Comparison of ENCODE assay signal across 8 mouse cellular contexts in genomic region chr9:44093612-44094503, GRCm38 (mm10). TPM values are rescaled to one million over a fixed set of nuclear protein-coding genes. Genes with fewer than 3 reads are reported as not detected.
A peak's percentile ranks its signal among the peaks of the same experiment; 100 is the strongest.
DNase-seq lines count a peak whose midpoint lies in the region; ATAC-seq and TF ChIP-seq lines count a peak whose summit lies in the region.

No protein-coding gene starts in this region.

- no peaks in the 10 kb centered on the region for H3K9me3 ChIP-seq in CH12.LX (replicated peaks; ENCODE audit: low read length)
- H3K9me3 ChIP-seq in hindbrain, embryonic 11.5 days (ENCODE audit: control insufficient read depth, low read length), result no peaks in the 10 kb centered on the region

- H3K4me2 ChIP-seq in CH12.LX (ENCODE audit: insufficient read depth, low read depth, poor library complexity, severe bottlenecking), result no peak overlapping the region
- peak overlapping the region; percentile 17; the same call in 1 of the 2 replicates for H3K4me2 ChIP-seq in hindbrain, embryonic 11.5 days (replicated peaks; ENCODE audit: low read depth, low read length)

- peak; percentile 91 for TF ChIP-seq RAD21 in CH12.LX (IDR thresholded peaks at IDR 0.05; ENCODE audit: low read depth, low read length)

- in situ Hi-C loops in CH12.LX (cut with MboI; ENCODE audit: low pct_ligation_motif_present, low pct_unique_long_range_greater_than_20kb, low sequenced_read_pairs), result no loop called here

- peaks cover 8 to 36% of the 10 kb centered on the region in 2 experiments for H3K4me1 ChIP-seq in CH12.LX (ENCODE audit: control insufficient read depth in 1 of 2, insufficient read depth in 2 of 2)
- H3K4me1 ChIP-seq in hindbrain, embryonic 11.5 days (replicated peaks; ENCODE audit: control insufficient read depth, insufficient read depth, low read length), result 0 out of 2 replicates have a peak, but pooled peaks cover 4% of the 10 kb centered on the region

- H3K4me3 ChIP-seq in CH12.LX (replicated peaks in 1 of 3; ENCODE audit: low read depth in 2 of 3, low read length in 2 of 3, poor library complexity in 1 of 3), result no peak overlapping the region
- H3K4me3 ChIP-seq in hindbrain, embryonic 11.5 days (ENCODE audit: low read depth, low read length), result no peak overlapping the region

- H3K9ac ChIP-seq in CH12.LX (ENCODE audit: insufficient read depth, low read depth), result no peak overlapping the region
- H3K9ac ChIP-seq in hindbrain, embryonic 11.5 days (ENCODE audit: low read depth, low read length), result no peak overlapping the region

- dilution Hi-C loops in CH12.LX (cut with MboI; ENCODE audit: extremely low pct_ligation_motif_present, extremely low pct_unique_long_range_greater_than_20kb, low sequenced_read_pairs), result no loop called here

- TF ChIP-seq CTCF in CH12.LX (conservative IDR thresholded peaks at IDR 0.05 in 1 of 2, IDR thresholded peaks at IDR 0.05 in 1 of 2; ENCODE audit: low read depth in 2 of 2, low read length in 2 of 2), result peak; percentile 83 to 98

- H3K36me3 ChIP-seq in CH12.LX (replicated peaks in 1 of 2; ENCODE audit: control insufficient read depth in 1 of 2, insufficient read depth in 1 of 2, low read length in 1 of 2), result peaks cover 3 to 35% of the 10 kb centered on the region in 2 experiments
- H3K36me3 ChIP-seq in hindbrain, embryonic 11.5 days (ENCODE audit: control insufficient read depth, insufficient read depth, low read length), result 0 out of 2 replicates have a peak, but pooled peaks cover 2% of the 10 kb centered on the region

- ATAC-seq in hindbrain, embryonic 11.5 days (ENCODE audit: low FRiP score), result peak; percentile 68; the same call in 1 of the 2 replicates

- DNase-seq in CH12.LX (ENCODE audit: extremely low read depth), result peak; percentile 84
- DNase-seq in cerebellum, adult 11-12 months, result peak; percentile 90
- peak; percentile 66 for DNase-seq in forelimb bud, embryonic 11.5 days (ENCODE audit: low read depth, low spot score)
- peak; percentile 81 for DNase-seq in hindbrain, embryonic 11.5 days (ENCODE audit: low spot score)
- DNase-seq in layer of hippocampus, postnatal 25 days (ENCODE audit: extremely low spot score in 1 of 2, low spot score in 1 of 2), result peak; percentile 68 to 84
- DNase-seq in lung, postnatal 25 days (ENCODE audit: low spot score), result peak; percentile 74
- DNase-seq in retina, postnatal 1 day, result peak; percentile 82
- peak; percentile 91 for DNase-seq in thymus, postnatal 25 days

- no peaks in the 10 kb centered on the region for H3K27me3 ChIP-seq in CH12.LX (replicated peaks)
- H3K27me3 ChIP-seq in hindbrain, embryonic 11.5 days (ENCODE audit: control insufficient read depth, insufficient read depth, low read length), result no peaks in the 10 kb centered on the region

- 35% methylated on average over 24 of the region's 24 CpGs for WGBS in hindbrain, embryonic 11.5 days

- no peak for TF ChIP-seq POLR2A in CH12.LX (IDR thresholded peaks at IDR 0.05; ENCODE audit: low read depth, low read length)

- peak; percentile 34; the same call in 1 of the 2 replicates for TF ChIP-seq EP300 in CH12.LX (IDR thresholded peaks at IDR 0.05; ENCODE audit: low read length)

- no peak overlapping the region for H3K27ac ChIP-seq in CH12.LX (ENCODE audit: insufficient read depth, low read depth)
- H3K27ac ChIP-seq in hindbrain, embryonic 11.5 days (ENCODE audit: low read depth, low read length), result no peak overlapping the region

- no peaks in the 10 kb centered on the region for H3K79me2 ChIP-seq in CH12.LX (replicated peaks; ENCODE audit: control insufficient read depth, extremely low read depth, insufficient read depth, poor library complexity, severe bottlenecking)

TF ChIP-seq in CH12.LX, 34 proteins besides CTCF, POLR2A, EP300 and RAD21:
- TF ChIP-seq CHD1 (IDR thresholded peaks at IDR 0.05; ENCODE audit: low read depth, low read length) (no peak), MXI1 (IDR thresholded peaks at IDR 0.05; ENCODE audit: low read depth, low read length) (peak; percentile 33; the same call in 1 of the 2 replicates), MYC (IDR thresholded peaks at IDR 0.05; ENCODE audit: low read depth, low read length) (peak; percentile 43; the same call in 1 of the 2 replicates), ZC3H11A (IDR thresholded peaks at IDR 0.05; ENCODE audit: low read depth, low read length) (peak; percentile 70), MEF2A (IDR thresholded peaks at IDR 0.05; ENCODE audit: borderline replicate concordance, low read depth, low read length) (peak; percentile 74), ELF1 (IDR thresholded peaks at IDR 0.05; ENCODE audit: low read depth, low read length) (0 out of 2 replicates have a peak, but pooled peaks have one; percentile 41), GABPA (IDR thresholded peaks at IDR 0.05; ENCODE audit: insufficient replicate concordance, low read depth, low read length) (no peak), SIN3A (IDR thresholded peaks at IDR 0.05; ENCODE audit: low read length) (0 out of 2 replicates have a peak, but pooled peaks have one; percentile 3), SMC3 (IDR thresholded peaks at IDR 0.05; ENCODE audit: low read depth, low read length) (peak; percentile 96), TCF12 (IDR thresholded peaks at IDR 0.05; ENCODE audit: low read depth, low read length) (peak; percentile 88), BHLHE40 (IDR thresholded peaks at IDR 0.05; ENCODE audit: low read depth, low read length) (peak; percentile 42), ZNF384 (IDR thresholded peaks at IDR 0.05; ENCODE audit: low read depth, low read length) (peak; percentile 71), MAFK (IDR thresholded peaks at IDR 0.05; ENCODE audit: insufficient replicate concordance, low read length) (0 out of 2 replicates have a peak, but pooled peaks have one; percentile 21), JUN (IDR thresholded peaks at IDR 0.05; ENCODE audit: insufficient read depth, low read depth, low read length) (no peak), IRF4 (IDR thresholded peaks at IDR 0.05; ENCODE audit: low read depth, low read length) (peak; percentile 66; the same call in 1 of the 2 replicates), ETS1 (conservative IDR thresholded peaks at IDR 0.05; ENCODE audit: low read depth, low read length) (peak; percentile 50; the same call in 1 of the 2 replicates)

RNA-seq across cellular contexts. Expression of gene Mfrp, which starts 7.7 kb away (rescaled TPM):
- total RNA-seq in CH12.LX (2012; rRNA removed) (0.04 TPM in 1 of 2 replicates, not detected in the other), CH12.LX (2014; rRNA removed) (not detected in 2 replicates)
- polyA plus RNA-seq in CH12.LX (2012; ENCODE audit: insufficient read length, low read depth), result not detected in 2 replicates
- 0.10 and 0.23 TPM in 2 replicates for polyA plus RNA-seq in hindbrain, embryonic 11.5 days (2014; fragmentation: Nextera tagmentation; extraction: Ambion mirVana)
- under 1 TPM; 0.31 to 0.49 TPM for total RNA-seq in layer of hippocampus, postnatal 25 days (2021)

RNA-seq across cellular contexts. Expression of gene C1qtnf5, which starts 13.2 kb away (rescaled TPM):
- not detected in 2 replicates for total RNA-seq in CH12.LX (2012; rRNA removed)
- not detected in 2 replicates for total RNA-seq in CH12.LX (2014; rRNA removed)
- not detected in 2 replicates for polyA plus RNA-seq in CH12.LX (2012; ENCODE audit: insufficient read length, low read depth)
- polyA plus RNA-seq in hindbrain, embryonic 11.5 days (2014; fragmentation: Nextera tagmentation; extraction: Ambion mirVana), result 0.82 and 1.2 TPM in 2 replicates
- 10 to 100 TPM; 13.6 to 16.8 TPM for total RNA-seq in layer of hippocampus, postnatal 25 days (2021)

RNA-seq across cellular contexts. Expression of gene Gm49380, which starts 19.4 kb away (rescaled TPM):
- total RNA-seq in CH12.LX (2012; rRNA removed), result not detected in 2 replicates
- not detected in 2 replicates for total RNA-seq in CH12.LX (2014; rRNA removed)
- not detected in 2 replicates for polyA plus RNA-seq in CH12.LX (2012; ENCODE audit: insufficient read length, low read depth)
- polyA plus RNA-seq in hindbrain, embryonic 11.5 days (2014; fragmentation: Nextera tagmentation; extraction: Ambion mirVana), result 0.29 and 0.38 TPM in 2 replicates
- under 1 TPM in 1 of 2 experiments, not detected in 1; 0.28 TPM for total RNA-seq in layer of hippocampus, postnatal 25 days (2021)

RNA-seq across cellular contexts. Expression of gene Rnf26, which starts 19.5 kb away (rescaled TPM):
- total RNA-seq in CH12.LX (2012; rRNA removed) (15.3 and 15.4 TPM in 2 replicates), CH12.LX (2014; rRNA removed) (9.2 and 11.7 TPM in 2 replicates)
- 31.5 and 40.0 TPM in 2 replicates for polyA plus RNA-seq in CH12.LX (2012; ENCODE audit: insufficient read length, low read depth)
- 43.7 and 51.8 TPM in 2 replicates for polyA plus RNA-seq in hindbrain, embryonic 11.5 days (2014; fragmentation: Nextera tagmentation; extraction: Ambion mirVana)
- total RNA-seq in layer of hippocampus, postnatal 25 days (2021), result 10 to 100 TPM; 30.3 to 33.0 TPM

RNA-seq across cellular contexts. Expression of gene Usp2, which starts 27.0 kb away (rescaled TPM):
- total RNA-seq in CH12.LX (2012; rRNA removed) (1.3 and 2.2 TPM in 2 replicates), CH12.LX (2014; rRNA removed) (1.6 and 2.3 TPM in 2 replicates)
- polyA plus RNA-seq in CH12.LX (2012; ENCODE audit: insufficient read length, low read depth), result 1.7 and 2.1 TPM in 2 replicates
- polyA plus RNA-seq in hindbrain, embryonic 11.5 days (2014; fragmentation: Nextera tagmentation; extraction: Ambion mirVana), result 11.4 and 13.9 TPM in 2 replicates
- total RNA-seq in layer of hippocampus, postnatal 25 days (2021), result 10 to 100 TPM; 59.4 to 81.4 TPM

Comparison
In these comparisons a context has a peak if more than half of its experiments do, and no peak if none do; other contexts are left out.
1. RNA of gene C1qtnf5, which starts 13.2 kb away (total RNA-seq): 13.6 to 16.8 TPM in layer of hippocampus, postnatal 25 days; not detected in CH12.LX; every median in the first group is over 10 times any median in the second.
2. Peak in every context shown above with its lines, with median percentiles within 50 percentile points of each other: DNase-seq.